Comparison of ENCODE assay signal across 9 mouse cellular contexts in genomic region chr2:152048981-152049441, GRCm38 (mm10). TPM values are rescaled to one million over a fixed set of nuclear protein-coding genes. Genes with fewer than 3 reads are reported as not detected.
DNase-seq lines count a peak whose midpoint lies in the region; ATAC-seq and TF ChIP-seq lines count a peak whose summit lies in the region.
"Had no signal": no experiment of that assay in that cellular context is flagged by ENCODE, and none has a peak within 500 bp of the region (broad histone marks: within the 10 kb centered on the region; RNA-seq: fewer than 3 reads in every experiment).

No protein-coding gene starts in this region.

- H3K27me3 ChIP-seq in heart, embryonic 13.5 days (replicated peaks) = peaks cover 99% of the 10 kb centered on the region
- H3K27me3 ChIP-seq in forebrain, embryonic 16.5 days (replicated peaks; ENCODE audit: control insufficient read depth, insufficient read depth, low read length) = no peaks in the 10 kb centered on the region
- peaks cover 44% of the 10 kb centered on the region for H3K27me3 ChIP-seq in liver, embryonic 14.5 days (ENCODE audit: control insufficient read depth, insufficient read depth, low read length)

- peaks cover 32% of the 10 kb centered on the region for H3K4me1 ChIP-seq in heart, embryonic 13.5 days
- H3K4me1 ChIP-seq in forebrain, embryonic 16.5 days (replicated peaks; ENCODE audit: control insufficient read depth, insufficient read depth, low read length) = peaks cover 51% of the 10 kb centered on the region
- no peaks in the 10 kb centered on the region for H3K4me1 ChIP-seq in liver, embryonic 14.5 days (replicated peaks; ENCODE audit: control insufficient read depth in 2 of 2, insufficient read depth in 2 of 2, low read length in 1 of 2)

- H3K4me3 ChIP-seq in heart, embryonic 13.5 days = peak overlapping the region; percentile 59
- H3K4me3 ChIP-seq in forebrain, embryonic 16.5 days (replicated peaks; ENCODE audit: low read length) = peak overlapping the region; percentile 53
- H3K4me3 ChIP-seq in liver, embryonic 14.5 days (ENCODE audit: insufficient read depth in 1 of 2, low read depth in 2 of 2, low read length in 2 of 2) = peak overlapping the region in 1 of 2 experiments; percentile 34; a peak in 2 of 4 replicates

- no peak overlapping the region for H3K27ac ChIP-seq in heart, embryonic 13.5 days (replicated peaks)
- peak overlapping the region; percentile 96 for H3K27ac ChIP-seq in forebrain, embryonic 16.5 days (ENCODE audit: low read length)
- H3K27ac ChIP-seq in liver, embryonic 14.5 days = no peak overlapping the region
- H3K27ac ChIP-seq: macrophage had no signal

- peak overlapping the region; percentile 97 for H3K4me2 ChIP-seq in heart, embryonic 13.5 days
- H3K4me2 ChIP-seq in forebrain, embryonic 16.5 days (ENCODE audit: low read length) = peak overlapping the region; percentile 94
- peak overlapping the region; percentile 52 for H3K4me2 ChIP-seq in liver, embryonic 14.5 days (ENCODE audit: low read depth)

- H3K36me3 ChIP-seq in heart, embryonic 13.5 days = no peaks in the 10 kb centered on the region
- no peaks in the 10 kb centered on the region for H3K36me3 ChIP-seq in forebrain, embryonic 16.5 days (ENCODE audit: control insufficient read depth, insufficient read depth)
- H3K36me3 ChIP-seq in liver, embryonic 14.5 days (replicated peaks; ENCODE audit: control insufficient read depth, insufficient read depth, low read depth) = no peaks in the 10 kb centered on the region

- peak overlapping the region; percentile 78 for H3K9ac ChIP-seq in heart, embryonic 13.5 days
- peak overlapping the region; percentile 75 for H3K9ac ChIP-seq in forebrain, embryonic 16.5 days (replicated peaks; ENCODE audit: low read depth, low read length)
- no peak overlapping the region for H3K9ac ChIP-seq in liver, embryonic 14.5 days (replicated peaks)

- no peak for ATAC-seq in heart, embryonic 13.5 days (ENCODE audit: extremely low read depth, insufficient number of reproducible peaks, low FRiP score, low TSS enrichment)
- peak; percentile 23 for ATAC-seq in forebrain, embryonic 16.5 days
- no peak for ATAC-seq in liver, embryonic 14.5 days (ENCODE audit: insufficient read depth)

- no peak for TF ChIP-seq EP300 in liver, embryonic 14.5 days (IDR thresholded peaks at IDR 0.05; ENCODE audit: low read depth)

- no peak for TF ChIP-seq CTCF in liver, embryonic 14.5 days (IDR thresholded peaks at IDR 0.05; ENCODE audit: low read depth)

- H3K9me3 ChIP-seq in heart, embryonic 13.5 days = no peaks in the 10 kb centered on the region; the same call in 1 of the 2 replicates
- no peaks in the 10 kb centered on the region for H3K9me3 ChIP-seq in forebrain, embryonic 16.5 days (ENCODE audit: control insufficient read depth, low read length)
- H3K9me3 ChIP-seq in liver, embryonic 14.5 days (ENCODE audit: control insufficient read depth, low read length) = no peaks in the 10 kb centered on the region

- WGBS in heart, embryonic 13.5 days = under 1% methylated on average over 21 of the region's 24 CpGs
- WGBS in forebrain, embryonic 16.5 days = under 1% methylated on average over 24 of the region's 24 CpGs
- under 1% methylated on average over 24 of the region's 24 CpGs for WGBS in liver, embryonic 14.5 days (ENCODE audit: insufficient replicate concordance)

- DNase-seq in heart, adult 9 months (ENCODE audit: low spot score in 2 of 2) = no peak
- peak; percentile 11 for DNase-seq in Muller cell, postnatal 12 days (ENCODE audit: inconsistent ontology term)
- DNase-seq in liver, embryonic 14.5 days (ENCODE audit: low read depth in 3 of 3, low spot score in 3 of 3) = no peak
- peak; percentile 8 for DNase-seq in yolk sac, embryonic 10.5 days (ENCODE audit: low spot score)
- DNase-seq in B cell, adult 2 months = no peak
- no peak for DNase-seq in thymus, postnatal 4 days

RNA-seq across cellular contexts. Expression of gene Scrt2, which starts 32.3 kb away (rescaled TPM):
- 0.04 TPM in 1 of 2 replicates, not detected in the other for polyA plus RNA-seq in heart, embryonic 13.5 days (2015; fragmentation: Nextera tagmentation; extraction: Ambion mirVana)
- 16.9 and 17.2 TPM in 2 replicates for polyA plus RNA-seq in forebrain, embryonic 16.5 days (2015; fragmentation: Nextera tagmentation; extraction: Ambion mirVana)
- polyA plus RNA-seq in liver, embryonic 14.5 days (2012; rRNA removed) = 0.01 and 0.08 TPM in 2 replicates
- not detected in 2 replicates for polyA plus RNA-seq in liver, embryonic 14.5 days (2014; fragmentation: Nextera tagmentation; extraction: Ambion mirVana)
- polyA plus RNA-seq: macrophage had no signal

RNA-seq across cellular contexts. Expression of gene Slc52a3, which starts 52.7 kb away (rescaled TPM):
- 0.17 and 0.25 TPM in 2 replicates for polyA plus RNA-seq in heart, embryonic 13.5 days (2015; fragmentation: Nextera tagmentation; extraction: Ambion mirVana)
- polyA plus RNA-seq in forebrain, embryonic 16.5 days (2015; fragmentation: Nextera tagmentation; extraction: Ambion mirVana) = 1.5 and 1.9 TPM in 2 replicates
- polyA plus RNA-seq in liver, embryonic 14.5 days (2012; rRNA removed) = 0.73 and 0.97 TPM in 2 replicates
- polyA plus RNA-seq in liver, embryonic 14.5 days (2014; fragmentation: Nextera tagmentation; extraction: Ambion mirVana) = 0.74 and 1.1 TPM in 2 replicates
- polyA plus RNA-seq: macrophage had no signal

RNA-seq across cellular contexts. Expression of gene Srxn1, which starts 56.3 kb away (rescaled TPM):
- polyA plus RNA-seq in heart, embryonic 13.5 days (2015; fragmentation: Nextera tagmentation; extraction: Ambion mirVana) = 7.4 and 7.7 TPM in 2 replicates
- polyA plus RNA-seq in forebrain, embryonic 16.5 days (2015; fragmentation: Nextera tagmentation; extraction: Ambion mirVana) = 11.4 and 13.6 TPM in 2 replicates
- 11.0 and 13.3 TPM in 2 replicates for polyA plus RNA-seq in liver, embryonic 14.5 days (2012; rRNA removed)
- polyA plus RNA-seq in liver, embryonic 14.5 days (2014; fragmentation: Nextera tagmentation; extraction: Ambion mirVana) = 10.6 and 13.5 TPM in 2 replicates

Comparison
In these comparisons a context has a peak if more than half of its experiments do, and no peak if none do; other contexts are left out.
1. DNase-seq: peak in Muller cell, postnatal 12 days (single experiment) and yolk sac, embryonic 10.5 days (single experiment); none in heart, adult 9 months (0 of 2), liver, embryonic 14.5 days (0 of 3), B cell, adult 2 months (0 of 2) and thymus, postnatal 4 days (single experiment).
2. RNA of gene Scrt2, which starts 32.3 kb away (polyA plus RNA-seq): 16.9 to 17.2 TPM in forebrain, embryonic 16.5 days; 0.01 to 0.08 TPM in liver, embryonic 14.5 days and 0.04 TPM in heart, embryonic 13.5 days; every median in the first group is over 10 times any median in the second.
3. Peak in every context shown above with its lines, with median percentiles within 50 percentile points of each other: H3K4me2 ChIP-seq.